Mouse (Mus musculus) forebrain, embryonic 11.5 days (tissue): ENCODE measurements around the gene Nol12. TPM values are rescaled to one million over a fixed set of nuclear protein-coding genes. Genes with fewer than 3 reads are reported as not detected.

Experiments
- ATAC-seq: fragments of 200-750 bp; cut with Nextera tagmentation; replicated peaks from 2 replicates; pipeline ENCODE4 v1.8.0; 2017; ENCODE audit warnings: moderate TSS enrichment; ENCODE audit not compliant: low FRiP score
- DNase-seq: peaks from one replicate; pipeline ENCODE4 v3.0.0-alpha.2; 2017; ENCODE audit warnings: low spot score
- H3K27ac ChIP-seq: fragments of 300-500 bp; sonication (generic); 2 replicates; pipeline ENCODE4 v1.5.1; 2014; ENCODE audit warnings: low read depth, low read length
- H3K27me3 ChIP-seq: fragments of 300-500 bp; sonication (generic); 2 replicates; pipeline ENCODE4 v1.6.1; 2014; ENCODE audit warnings: mild to moderate bottlenecking, low read length, mixed read lengths; ENCODE audit not compliant: control insufficient read depth, insufficient read depth
- H3K36me3 ChIP-seq: fragments of 300-500 bp; sonication (generic); 2 replicates; pipeline ENCODE4 v1.6.1; 2014; ENCODE audit warnings: mild to moderate bottlenecking, low read length, moderate library complexity, mixed read lengths; ENCODE audit not compliant: control insufficient read depth, insufficient read depth
- H3K4me1 ChIP-seq: fragments of 300-500 bp; sonication (generic); replicated peaks from 2 replicates; pipeline ENCODE4 v1.6.1; 2014; ENCODE audit warnings: low read length, mixed read lengths; ENCODE audit not compliant: control insufficient read depth, insufficient read depth
- H3K4me2 ChIP-seq: fragments of 300-500 bp; sonication (generic); 2 replicates; pipeline ENCODE4 v1.6.1; 2014; ENCODE audit warnings: low read depth, mild to moderate bottlenecking, low read length, moderate library complexity, mixed read lengths; ENCODE audit not compliant: severe bottlenecking
- H3K4me3 ChIP-seq: fragments of 300-500 bp; sonication (generic); 2 replicates; pipeline ENCODE4 v1.5.1; 2014; ENCODE audit warnings: low read depth, low read length
- H3K9ac ChIP-seq: fragments of 300-500 bp; sonication (generic); 2 replicates; pipeline ENCODE4 v1.6.1; 2014; ENCODE audit warnings: low read length
- H3K9me3 ChIP-seq: fragments of 300-500 bp; sonication (generic); 2 replicates; pipeline ENCODE4 v1.6.1; 2016; ENCODE audit warnings: low read length, mixed read lengths; ENCODE audit not compliant: control insufficient read depth
- WGBS: fragments of 180-500 bp; shearing (Covaris S2); extraction: QIAGEN DNeasy Blood & Tissue Kit; methylation state at CpG from one replicate; pipeline ENCODE4 v1.1.7; 2014; 5-methylcytosine and 5-hydroxymethylcytosine counted together
- polyA plus RNA-seq: library from polyadenylated mRNA; unstranded; fragments of >200 nt; fragmentation: Nextera tagmentation; extraction: Ambion mirVana; gene quantifications from 2 replicates; pipeline ENCODE4 v1.2.1, GENCODE M21; 2014

Gene Nol12
- polyA plus RNA-seq, 1 experiment from 2014 or later = 56.8 TPM

DNA sequence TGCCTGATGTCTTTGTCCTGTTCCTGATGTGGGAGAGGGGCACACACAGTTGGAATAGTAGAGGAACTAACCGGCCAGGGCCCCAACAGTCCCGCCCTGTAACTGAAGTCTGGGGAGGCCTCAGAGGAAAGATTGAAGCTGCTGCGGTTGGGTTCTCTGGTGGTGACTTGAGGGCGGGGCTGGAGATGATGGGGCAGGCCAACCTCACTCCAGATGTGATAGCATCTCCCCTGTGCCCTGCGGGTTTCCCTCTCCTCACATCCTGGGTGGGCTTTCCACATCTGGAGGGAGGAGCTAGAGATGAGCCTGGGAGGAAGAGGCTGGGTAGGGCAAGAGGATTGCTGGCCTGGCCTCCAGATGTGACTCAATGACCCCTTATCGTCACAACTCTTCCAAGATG is 11.1 kb upstream of the Nol12 start:
- H3K4me1 ChIP-seq = peaks cover 22% of the 10 kb centered on the region
- no peaks in the 10 kb centered on the region; the same call in 1 of the 2 replicates for H3K36me3 ChIP-seq
- H3K9me3 ChIP-seq = no peaks in the 10 kb centered on the region
- no peak for ATAC-seq
- H3K27ac ChIP-seq = no peak overlapping the region
- H3K9ac ChIP-seq = no peak overlapping the region
- DNase-seq = no peak
- H3K27me3 ChIP-seq = peaks cover 4% of the 10 kb centered on the region; the same call in 1 of the 2 replicates
- 79% methylated on average over 6 of the region's 6 CpGs for WGBS
- H3K4me2 ChIP-seq = no peak overlapping the region
- H3K4me3 ChIP-seq = no peak overlapping the region

DNA sequence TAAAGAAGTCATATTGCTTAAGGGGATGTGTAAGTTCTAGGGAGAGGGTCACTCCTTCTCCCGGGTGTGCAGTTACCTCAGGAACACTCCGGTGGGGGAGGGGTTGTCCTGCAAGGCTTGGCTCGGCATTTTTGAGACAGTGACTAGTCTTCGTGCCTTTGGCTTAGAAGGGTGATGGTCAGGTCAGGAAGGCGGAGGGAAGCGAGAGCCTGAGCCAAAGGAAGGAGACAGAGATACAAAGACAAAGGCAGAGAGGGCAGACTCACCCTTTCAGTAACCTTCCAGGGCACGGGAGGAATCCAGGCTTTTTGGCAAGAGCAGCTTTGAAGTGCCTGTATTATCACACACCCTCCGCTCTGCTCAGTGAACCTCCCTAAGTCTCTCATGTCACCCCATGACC is 9.6 kb upstream of the Nol12 start:
- H3K27me3 ChIP-seq = peaks cover 4% of the 10 kb centered on the region; the same call in 1 of the 2 replicates
- peaks cover 22% of the 10 kb centered on the region for H3K4me1 ChIP-seq
- no peak overlapping the region for H3K27ac ChIP-seq
- H3K36me3 ChIP-seq = no peaks in the 10 kb centered on the region
- ATAC-seq (no peak), DNase-seq (no peak)
- H3K4me2 ChIP-seq = no peak overlapping the region
- H3K9me3 ChIP-seq = no peaks in the 10 kb centered on the region
- WGBS = 45% methylated on average over 8 of the region's 8 CpGs
- H3K4me3 ChIP-seq = no peak overlapping the region
- no peak overlapping the region for H3K9ac ChIP-seq

DNA sequence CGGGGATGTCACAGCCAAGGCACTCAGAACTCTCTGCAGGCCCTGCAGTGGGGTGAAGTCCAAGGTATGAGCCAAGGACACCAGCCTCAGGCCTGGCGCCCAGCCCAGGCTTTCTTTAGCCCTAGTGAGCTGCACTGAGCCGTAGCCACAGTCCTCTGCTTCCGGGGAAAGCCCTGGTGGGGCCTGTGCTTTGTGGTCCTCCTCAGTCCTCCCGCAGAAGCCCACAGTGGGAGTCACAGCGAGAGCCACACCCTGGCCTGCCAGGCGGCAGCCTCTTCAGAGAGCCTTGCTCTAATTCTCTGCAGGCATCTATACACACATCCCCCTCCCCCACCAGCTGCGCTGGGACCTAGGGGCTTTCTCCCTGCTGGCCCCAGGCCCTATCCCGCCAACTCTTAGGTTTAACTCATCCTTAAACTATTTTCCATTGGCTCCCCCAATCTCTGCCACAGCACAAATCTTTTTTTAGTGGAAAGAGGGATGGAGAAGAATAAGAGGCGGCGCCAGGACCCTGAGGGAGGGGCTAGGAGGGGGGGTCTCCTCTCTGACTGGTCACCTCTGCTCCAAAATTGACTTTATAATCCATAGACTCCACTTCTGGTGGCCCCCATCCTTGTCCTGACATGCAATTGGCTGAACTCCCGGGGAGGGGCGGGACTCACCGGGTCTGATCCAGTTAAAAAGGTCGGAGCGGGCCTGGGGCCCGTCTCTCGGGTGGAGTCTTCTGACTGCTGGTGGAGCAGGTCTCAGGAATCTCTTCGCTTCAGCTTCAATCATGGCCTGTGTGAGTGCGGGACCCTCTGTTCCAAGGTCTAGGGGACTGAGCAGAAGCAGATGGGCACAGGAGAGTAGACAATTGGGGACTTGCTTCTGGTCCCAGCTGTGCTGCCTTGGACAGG is 8.5 kb upstream of the Nol12 start, which contains the start of gene Lgals1:
Gene Lgals1 (plus strand): TSS at position 705 of the 899 bp plus-strand sequence.
- Histone ChIP-seq H3K9me3 (no peaks in the 10 kb centered on the region), H3K9ac (peak within 1 kb of the TSS; percentile 35; the same call in 1 of the 2 replicates), H3K36me3 (no peaks in the 10 kb centered on the region), H3K4me1 (peaks cover 22% of the 10 kb centered on the region), H3K27ac (no peak within 1 kb of the TSS), H3K4me3 (peak within 1 kb of the TSS; percentile 28), H3K27me3 (peaks cover 4% of the 10 kb centered on the region; the same call in 1 of the 2 replicates), H3K4me2 (peak within 1 kb of the TSS; percentile 59)
- DNase-seq = peak; percentile 84
- peak; percentile 68 for ATAC-seq
- 10% methylated on average over 20 of the region's 20 CpGs for WGBS

DNA sequence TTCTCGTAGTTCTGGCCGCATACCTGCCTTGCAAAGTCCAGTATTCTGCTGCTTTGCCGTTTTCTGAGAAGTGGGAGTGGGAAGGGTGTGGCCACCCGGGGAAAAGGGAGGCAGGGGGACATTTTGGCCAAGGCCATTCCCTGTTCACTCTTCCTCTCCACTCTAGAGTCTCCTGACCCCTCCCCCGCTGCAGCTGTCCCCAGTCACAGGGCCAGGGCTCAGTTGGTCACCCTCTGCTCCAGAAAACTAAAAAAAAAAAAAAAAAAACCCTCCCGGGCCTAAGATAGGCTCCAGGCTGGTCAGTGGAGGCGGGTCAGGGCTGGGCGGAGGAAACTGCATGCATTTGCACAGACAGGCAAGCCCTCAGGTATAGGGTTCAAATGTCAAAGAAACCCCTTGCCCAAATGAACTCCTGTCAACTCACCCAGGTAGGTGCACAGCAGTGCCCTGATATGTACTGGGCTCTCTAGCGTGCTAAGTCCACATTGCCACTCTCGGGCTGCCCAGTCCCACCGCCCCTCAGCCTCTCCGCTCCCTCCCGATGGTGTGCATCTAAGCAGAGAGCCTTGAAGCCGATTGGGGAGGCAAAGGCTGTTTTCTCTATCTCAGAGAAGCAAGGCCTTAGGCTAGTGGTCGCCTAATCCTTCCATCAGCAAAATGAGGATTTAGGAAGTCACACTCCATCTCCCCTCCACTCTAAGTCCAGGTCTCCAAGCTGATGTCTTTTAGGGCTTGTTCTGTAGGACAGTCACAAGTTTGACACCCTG is 7.5 kb upstream of the Nol12 start:
- DNase-seq = no peak
- H3K9ac ChIP-seq = no peak overlapping the region; the same call in 1 of the 2 replicates
- peaks cover 4% of the 10 kb centered on the region; the same call in 1 of the 2 replicates for H3K27me3 ChIP-seq
- peak overlapping the region; percentile 59 for H3K4me2 ChIP-seq
- no peak overlapping the region for H3K27ac ChIP-seq
- ATAC-seq = 0 out of 2 replicates have a peak, but pooled peaks have one; percentile 25
- H3K36me3 ChIP-seq = no peaks in the 10 kb centered on the region
- H3K4me1 ChIP-seq = peaks cover 22% of the 10 kb centered on the region
- H3K4me3 ChIP-seq = peak overlapping the region; percentile 28
- H3K9me3 ChIP-seq = no peaks in the 10 kb centered on the region
- 16% methylated on average over 15 of the region's 15 CpGs for WGBS

DNA sequence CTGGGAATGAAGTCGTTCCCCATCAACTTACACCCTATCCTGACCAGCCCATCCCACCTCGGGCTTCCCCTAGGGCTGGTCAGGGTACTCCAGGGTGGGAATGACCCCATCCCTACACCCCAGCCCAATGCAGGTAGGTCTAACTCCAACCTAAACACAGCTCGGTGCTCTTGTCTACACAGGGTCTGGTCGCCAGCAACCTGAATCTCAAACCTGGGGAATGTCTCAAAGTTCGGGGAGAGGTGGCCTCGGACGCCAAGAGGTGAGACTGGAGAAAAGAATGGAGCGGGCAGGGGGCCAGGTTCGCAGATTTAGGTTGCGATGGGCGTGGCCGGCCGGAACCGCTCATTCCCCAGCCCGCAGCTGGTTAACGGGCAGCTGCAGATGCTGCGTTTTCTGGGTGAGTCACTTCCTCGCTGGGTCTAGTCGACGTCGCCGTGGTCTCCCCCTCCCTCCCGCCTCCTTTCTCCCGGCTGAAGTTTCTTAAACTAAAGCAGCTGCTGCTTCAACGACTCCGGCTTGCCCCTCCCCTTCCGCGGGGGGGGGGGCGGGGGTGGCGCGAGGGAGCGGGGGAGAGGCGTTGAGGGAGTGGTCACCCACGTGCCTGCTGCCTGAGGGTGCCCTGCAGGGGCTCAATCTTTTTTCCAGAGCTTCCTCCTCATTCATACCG is 6.8 kb upstream of the Nol12 start:
- WGBS = under 1% methylated on average over 33 of the region's 35 CpGs
- peak; percentile 58 for ATAC-seq

DNA sequence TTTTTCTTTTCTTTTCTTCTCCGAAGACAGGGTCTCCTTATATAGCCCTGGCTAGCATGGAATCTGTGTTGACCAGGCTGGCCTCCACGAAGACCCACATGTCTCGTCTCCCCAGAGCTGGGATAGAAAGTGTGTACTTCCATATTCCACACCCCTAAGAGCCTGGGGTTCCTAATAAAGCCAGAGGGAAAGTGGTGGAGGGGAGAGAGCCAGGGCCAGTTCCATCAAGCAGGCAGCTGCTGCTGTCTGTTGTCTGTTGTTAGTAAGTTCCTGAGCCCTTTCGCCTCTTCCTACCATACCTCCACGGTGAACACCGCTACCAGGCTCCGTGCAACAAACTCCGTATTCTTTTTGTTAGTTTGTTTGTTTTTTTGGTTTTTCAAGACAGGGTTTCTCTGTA is 6.2 kb upstream of the Nol12 start:
- ATAC-seq (0 out of 2 replicates have a peak, but pooled peaks have one; percentile 3), DNase-seq (no peak)
- Histone ChIP-seq H3K9me3 (no peaks in the 10 kb centered on the region), H3K4me1 (peaks cover 22% of the 10 kb centered on the region), H3K27me3 (peaks cover 4% of the 10 kb centered on the region; the same call in 1 of the 2 replicates), H3K4me3 (peak overlapping the region; percentile 28; the same call in 1 of the 2 replicates), H3K36me3 (no peaks in the 10 kb centered on the region), H3K9ac (no peak overlapping the region), H3K27ac (0 out of 2 replicates have a peak overlapping the region, but pooled peaks have one; percentile 31), H3K4me2 (peak overlapping the region; percentile 59)
- 51% methylated on average over 8 of the region's 8 CpGs for WGBS

More for the DNA sequence above, 6.8 kb upstream of the Nol12 start:
- no peaks in the 10 kb centered on the region for H3K9me3 ChIP-seq
- peak overlapping the region; percentile 28 for H3K4me3 ChIP-seq
- H3K4me1 ChIP-seq = peaks cover 22% of the 10 kb centered on the region
- no peak overlapping the region for H3K27ac ChIP-seq
- H3K27me3 ChIP-seq = peaks cover 4% of the 10 kb centered on the region; the same call in 1 of the 2 replicates
- H3K4me2 ChIP-seq = peak overlapping the region; percentile 59
- peak overlapping the region; percentile 45 for H3K9ac ChIP-seq
- H3K36me3 ChIP-seq = no peaks in the 10 kb centered on the region
- DNase-seq = peak; percentile 89

DNA sequence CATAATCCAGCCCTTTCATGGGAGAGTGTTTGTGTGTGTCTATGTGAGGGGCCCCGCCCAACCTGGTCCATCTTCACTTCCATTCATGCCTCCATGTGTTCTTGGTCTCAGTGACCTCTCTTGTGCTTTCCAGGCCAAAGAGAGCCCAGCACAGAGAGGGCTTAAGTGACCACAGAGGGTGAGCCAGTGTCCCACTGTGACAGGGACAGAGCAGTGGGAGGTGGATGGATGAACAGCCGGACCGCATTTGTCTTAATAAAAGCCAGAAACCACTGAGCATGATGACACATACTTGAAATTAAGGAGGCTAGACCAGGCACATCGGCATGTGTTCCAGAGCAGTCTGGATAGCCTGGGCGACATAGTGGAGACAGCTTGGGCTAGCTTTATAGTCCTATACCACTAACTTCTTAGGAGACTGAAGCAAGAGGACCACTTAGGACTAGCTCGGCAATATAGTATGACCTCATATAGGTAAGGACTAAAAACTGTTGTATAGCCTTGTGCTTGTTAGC is 4.5 kb upstream of the Nol12 start:
- H3K27me3 ChIP-seq = peaks cover 4% of the 10 kb centered on the region; the same call in 1 of the 2 replicates
- H3K4me1 ChIP-seq = peaks cover 22% of the 10 kb centered on the region
- H3K9me3 ChIP-seq = no peaks in the 10 kb centered on the region
- DNase-seq = peak; percentile 41
- H3K36me3 ChIP-seq = no peaks in the 10 kb centered on the region
- ATAC-seq = no peak
- no peak overlapping the region for H3K4me3 ChIP-seq
- no peak overlapping the region for H3K9ac ChIP-seq
- 94% methylated on average over 6 of the region's 6 CpGs for WGBS
- no peak overlapping the region for H3K4me2 ChIP-seq
- H3K27ac ChIP-seq = no peak overlapping the region
